Mouse (Mus musculus) liver, adult 2 months (tissue): ENCODE results near the gene Ubash3a. TPM values are rescaled to one million over a fixed set of nuclear protein-coding genes. Genes with fewer than 3 reads are reported as not detected.

Source experiments
- DNase-seq: peaks from one replicate; pipeline ENCODE4 v3.0.0-alpha.2; 2011; ENCODE audit warnings: low read depth, low spot score; ENCODE audit errors: extremely low read depth
- H3K27ac ChIP-seq: fragments of 200-500 bp; replicated peaks from 2 replicates; pipeline ENCODE4 v1.5.1; 2012; ENCODE audit warnings: low read depth, mild to moderate bottlenecking, control low read depth, inconsistent platforms, low read length; ENCODE audit not compliant: insufficient read depth
- H3K27me3 ChIP-seq: fragments of 200-500 bp; 2 replicates; pipeline ENCODE4 v1.6.1; 2012; ENCODE audit warnings: mild to moderate bottlenecking, moderate library complexity, low read length, inconsistent platforms; ENCODE audit not compliant: control insufficient read depth, insufficient read depth
- H3K36me3 ChIP-seq: fragments of 200-500 bp; 2 replicates; pipeline ENCODE4 v1.6.1; 2012; ENCODE audit warnings: low read length, inconsistent platforms; ENCODE audit not compliant: control insufficient read depth, insufficient read depth
- H3K4me1 ChIP-seq: fragments of 200-500 bp; 2 replicates; pipeline ENCODE4 v1.6.1; 2011; ENCODE audit warnings: low read length; ENCODE audit not compliant: control insufficient read depth, insufficient read depth
- H3K4me3 ChIP-seq: fragments of 200-500 bp; 2 replicates; pipeline ENCODE4 v1.5.1; 2011; ENCODE audit warnings: low read depth, mild to moderate bottlenecking, control low read depth, low read length, moderate library complexity; ENCODE audit not compliant: insufficient read depth
- H3K79me2 ChIP-seq: fragments of 200-500 bp; 2 replicates; pipeline ENCODE4 v1.6.1; 2012; ENCODE audit warnings: inconsistent platforms, mild to moderate bottlenecking, low read length, moderate library complexity; ENCODE audit not compliant: control insufficient read depth, insufficient read depth
- H3K9ac ChIP-seq: fragments of 200-500 bp; 2 replicates; pipeline ENCODE4 v1.6.1; 2012; ENCODE audit warnings: low read depth, mild to moderate bottlenecking, control low read depth, inconsistent platforms, low read length
- CTCF ChIP-seq: fragments of 200-500 bp; IDR thresholded peaks from 2 replicates; pipeline ENCODE4 v1.5.1; 2011; ENCODE audit warnings: low read depth, low read length, control low read depth
- POLR2A ChIP-seq: fragments of 200-500 bp; IDR thresholded peaks from 2 replicates; pipeline ENCODE4 v1.6.1; 2011; ENCODE audit warnings: low read length, control low read depth; ENCODE audit not compliant: insufficient read depth; ENCODE audit errors: extremely low read depth
- WGBS: fragments of 180-500 bp; shearing (Covaris S2); methylation state at CpG from one replicate; pipeline ENCODE4 v1.1.7; 2018; 5-methylcytosine and 5-hydroxymethylcytosine counted together
- polyA plus RNA-seq: library from polyadenylated mRNA; depleted of rRNA; stranded (reverse); fragments of >200 nt; gene quantifications from 2 replicates; pipeline ENCODE4 v1.2.3, GENCODE M21; 2012
- total RNA-seq: library from RNA; depleted of rRNA; stranded (reverse); fragments of >200 nt; gene quantifications from 2 replicates; pipeline ENCODE4 v1.2.3, GENCODE M21; 2014

Ubash3a gene
- total and polyA plus RNA-seq, 2 experiments: 0.09 to 0.31 TPM

- H3K4me1 ChIP-seq: peaks cover 10% of the 10 kb centered on the region
- no peak for DNase-seq
Measured at GRCm38 (mm10) chr17:31265171-31265572, 57.5 kb downstream of the Ubash3a start.

GRCm38 (mm10) chr17:31265831-31266230 is 58.2 kb downstream of the Ubash3a start:
- Histone ChIP-seq H3K4me3 (no peak overlapping the region), H3K4me1 (peaks cover 7% of the 10 kb centered on the region), H3K9ac (no peak overlapping the region), H3K27ac (no peak overlapping the region), H3K36me3 (no peaks in the 10 kb centered on the region), H3K79me2 (no peaks in the 10 kb centered on the region), H3K27me3 (no peaks in the 10 kb centered on the region)
- WGBS: 91% methylated on average over 9 of the region's 9 CpGs
- DNase-seq: no peak
- no peak for TF ChIP-seq POLR2A
- no peak for TF ChIP-seq CTCF

More at GRCm38 (mm10) chr17:31265171-31265572, 57.5 kb downstream of the Ubash3a start:
- WGBS: 68% methylated on average over 3 of the region's 3 CpGs
- H3K36me3 ChIP-seq: no peaks in the 10 kb centered on the region
- no peaks in the 10 kb centered on the region for H3K27me3 ChIP-seq
- H3K4me3 ChIP-seq: no peak overlapping the region
- no peak overlapping the region for H3K27ac ChIP-seq
- H3K9ac ChIP-seq: no peak overlapping the region
- no peak for TF ChIP-seq POLR2A
- no peak for TF ChIP-seq CTCF
- H3K79me2 ChIP-seq: no peaks in the 10 kb centered on the region

GRCm38 (mm10) chr17:31266321-31266950 is 58.8 kb downstream of the Ubash3a start:
- no peak for DNase-seq
- 77% methylated on average over 7 of the region's 7 CpGs for WGBS
- Histone ChIP-seq H3K27ac (no peak overlapping the region), H3K79me2 (no peaks in the 10 kb centered on the region), H3K27me3 (no peaks in the 10 kb centered on the region), H3K4me3 (no peak overlapping the region), H3K4me1 (peaks cover 4% of the 10 kb centered on the region), H3K9ac (no peak overlapping the region), H3K36me3 (no peaks in the 10 kb centered on the region)
- TF ChIP-seq CTCF: no peak
- no peak for TF ChIP-seq POLR2A

- WGBS: 72% methylated on average over 4 of the region's 4 CpGs
- H3K27ac ChIP-seq: no peak overlapping the region
- DNase-seq: no peak
- H3K36me3 ChIP-seq: no peaks in the 10 kb centered on the region
- H3K4me1 ChIP-seq: no peaks in the 10 kb centered on the region
- no peak overlapping the region for H3K4me3 ChIP-seq
- no peaks in the 10 kb centered on the region for H3K27me3 ChIP-seq
- H3K9ac ChIP-seq: no peak overlapping the region
- no peaks in the 10 kb centered on the region for H3K79me2 ChIP-seq
- TF ChIP-seq POLR2A (no peak), CTCF (no peak)
Measured at GRCm38 (mm10) chr17:31267138-31267537, 59.5 kb downstream of the Ubash3a start.

GRCm38 (mm10) chr17:31267603-31268002 is 59.9 kb downstream of the Ubash3a start:
- no peaks in the 10 kb centered on the region for H3K4me1 ChIP-seq
- no peaks in the 10 kb centered on the region for H3K27me3 ChIP-seq
- DNase-seq: no peak
- no peak overlapping the region for H3K4me3 ChIP-seq
- no peaks in the 10 kb centered on the region for H3K79me2 ChIP-seq
- H3K9ac ChIP-seq: no peak overlapping the region
- no peaks in the 10 kb centered on the region for H3K36me3 ChIP-seq
- H3K27ac ChIP-seq: no peak overlapping the region
- TF ChIP-seq CTCF: no peak
- no peak for TF ChIP-seq POLR2A
- 87% methylated on average over 6 of the region's 6 CpGs for WGBS

GRCm38 (mm10) chr17:31268016-31268415 is 60.3 kb downstream of the Ubash3a start:
- no peak overlapping the region for H3K4me3 ChIP-seq
- WGBS: 92% methylated on average over 1 of the region's 1 CpGs
- H3K9ac ChIP-seq: no peak overlapping the region
- H3K36me3 ChIP-seq: no peaks in the 10 kb centered on the region
- DNase-seq: no peak
- no peaks in the 10 kb centered on the region for H3K4me1 ChIP-seq
- H3K79me2 ChIP-seq: no peaks in the 10 kb centered on the region
- TF ChIP-seq POLR2A: no peak
- TF ChIP-seq CTCF: no peak
- H3K27me3 ChIP-seq: no peaks in the 10 kb centered on the region
- no peak overlapping the region for H3K27ac ChIP-seq
